Mouse (Mus musculus): ENCODE measurements around the gene Tspan5. TPM values are rescaled to one million over a fixed set of nuclear protein-coding genes. Genes with fewer than 3 reads are reported as not detected.
A peak's percentile ranks its signal among the peaks of the same experiment; 100 is the strongest.

Tspan5 gene
- total RNA-seq, 2 experiments from 2014 or later, result 191 to 200 TPM

DNA sequence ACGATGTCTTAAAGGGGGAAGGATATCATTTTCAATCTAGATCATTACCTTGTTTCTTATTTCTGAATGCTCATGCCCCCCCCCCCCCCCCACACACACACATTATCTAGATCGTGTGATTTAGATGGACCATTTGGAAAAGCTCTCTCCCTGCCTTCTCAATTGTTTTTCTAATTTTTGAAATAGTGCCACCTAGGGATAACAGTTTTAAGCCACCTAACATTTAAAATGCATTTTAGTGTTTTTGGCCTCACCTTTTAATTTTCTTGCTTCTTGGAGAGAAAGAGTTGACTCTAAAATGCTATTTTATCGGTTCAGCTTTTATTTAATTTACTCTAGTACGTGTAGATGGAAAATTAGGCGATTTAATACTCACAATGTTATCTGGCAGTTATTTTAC is 94.9 kb downstream of the Tspan5 start:
- intact Hi-C loops (cut with DNase I), result no loop called here
- DNase-seq, result no peak

- DNase-seq, result no peak
- intact Hi-C loops (cut with DNase I), result no loop called here
Observed at GRCm38 (mm10) chr3:138837651-138838050, 95.7 kb downstream of the Tspan5 start.

DNA sequence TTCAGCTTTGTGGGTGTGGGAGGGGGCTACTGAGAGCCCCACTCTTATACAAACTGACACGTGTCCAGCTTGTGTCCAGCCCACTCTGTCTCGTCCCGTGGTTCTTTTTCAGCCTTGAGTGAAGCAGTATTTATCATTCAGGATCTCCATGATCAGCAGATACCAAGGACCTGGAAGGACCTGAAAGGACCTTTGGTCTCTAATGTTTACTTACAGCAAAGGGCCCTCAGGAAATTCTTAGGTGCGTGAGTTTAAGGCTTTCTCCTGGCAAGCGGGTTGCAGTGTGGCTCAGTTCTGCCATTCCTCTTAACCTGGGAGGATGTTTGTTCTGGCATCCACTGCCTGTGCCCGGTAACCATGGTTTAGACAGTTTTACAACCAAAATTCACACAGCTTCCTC is 97.7 kb downstream of the Tspan5 start:
- DNase-seq, result no peak
- intact Hi-C loops (cut with DNase I), result no loop called here

DNA sequence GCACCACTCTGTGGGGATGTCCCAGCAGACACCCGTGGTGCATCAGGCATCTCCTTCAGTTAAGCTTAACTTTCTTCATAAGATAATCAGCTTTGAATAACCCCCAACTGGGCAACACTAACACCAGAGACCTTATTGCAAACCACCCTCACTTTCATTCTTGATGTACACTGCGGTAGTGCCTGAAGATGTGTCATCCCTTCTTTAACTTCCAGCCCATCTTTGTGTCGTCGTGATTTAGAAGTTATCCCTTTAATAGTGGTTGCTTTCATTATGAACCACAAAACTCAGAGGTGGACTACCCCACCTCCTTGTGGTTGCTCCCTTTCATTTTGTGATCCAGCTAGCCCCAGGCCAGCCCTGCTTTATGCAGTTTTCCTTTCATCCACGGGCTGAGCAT is 99.3 kb downstream of the Tspan5 start:
- no peak for DNase-seq
- intact Hi-C loops (cut with DNase I), result no loop called here

GRCm38 (mm10) chr3:138843180-138843579 is 101.2 kb downstream of the Tspan5 start:
- intact Hi-C loops (cut with DNase I), result no loop called here

GRCm38 (mm10) chr3:138843641-138844040 is 101.6 kb downstream of the Tspan5 start:
- intact Hi-C loops (cut with DNase I), result no loop called here
- DNase-seq, result no peak

More at GRCm38 (mm10) chr3:138843180-138843579, 101.2 kb downstream of the Tspan5 start:
- no peak for DNase-seq

DNA sequence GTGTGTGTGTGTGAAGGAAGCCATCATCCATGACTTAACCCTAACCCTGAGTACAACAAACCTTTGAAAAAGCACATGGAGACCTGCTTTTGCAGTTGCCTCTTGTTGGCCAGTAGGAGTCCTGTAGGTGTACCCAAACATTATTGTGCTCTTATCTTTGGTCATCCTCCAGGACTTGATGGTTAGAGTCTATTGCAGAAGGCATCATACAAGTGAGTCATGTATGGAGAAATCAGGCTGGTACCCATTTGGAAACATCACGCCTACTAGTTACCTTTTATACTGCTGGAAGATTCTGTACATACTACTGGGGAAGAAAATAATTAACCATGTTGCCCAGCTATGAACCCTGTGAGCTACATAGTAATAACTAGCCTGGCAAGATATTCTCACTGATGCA is 103.8 kb downstream of the Tspan5 start:
- intact Hi-C loops (cut with DNase I), result no loop called here
- DNase-seq, result no peak

DNA sequence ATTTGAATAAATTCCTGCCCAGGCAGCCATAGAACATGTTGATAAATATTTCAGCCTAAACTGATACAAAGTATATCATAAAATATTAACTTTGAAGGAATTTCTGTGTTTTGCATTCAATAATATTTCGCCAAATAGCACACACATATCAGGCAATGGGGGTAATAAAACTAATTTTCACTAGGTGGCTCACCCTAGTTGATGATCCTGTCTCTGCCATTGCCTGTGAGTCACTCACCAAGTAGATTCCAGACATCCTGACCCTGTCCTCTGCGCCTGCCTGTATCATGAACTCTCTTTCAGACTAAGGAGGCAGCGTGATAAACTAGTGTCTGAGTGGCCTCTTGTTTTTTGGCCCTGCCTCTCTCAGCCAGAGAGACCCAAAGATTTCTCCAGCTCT is 105.8 kb downstream of the Tspan5 start:
- intact Hi-C loops (cut with DNase I), result no loop called here
- no peak for DNase-seq

- no peak for DNase-seq
- intact Hi-C loops (cut with DNase I), result no loop called here
Observed at GRCm38 (mm10) chr3:138849755-138850301, 107.8 kb downstream of the Tspan5 start.

- no peak for DNase-seq
- intact Hi-C loops (cut with DNase I), result no loop called here
Observed at GRCm38 (mm10) chr3:138851876-138852275, 109.9 kb downstream of the Tspan5 start.

DNA sequence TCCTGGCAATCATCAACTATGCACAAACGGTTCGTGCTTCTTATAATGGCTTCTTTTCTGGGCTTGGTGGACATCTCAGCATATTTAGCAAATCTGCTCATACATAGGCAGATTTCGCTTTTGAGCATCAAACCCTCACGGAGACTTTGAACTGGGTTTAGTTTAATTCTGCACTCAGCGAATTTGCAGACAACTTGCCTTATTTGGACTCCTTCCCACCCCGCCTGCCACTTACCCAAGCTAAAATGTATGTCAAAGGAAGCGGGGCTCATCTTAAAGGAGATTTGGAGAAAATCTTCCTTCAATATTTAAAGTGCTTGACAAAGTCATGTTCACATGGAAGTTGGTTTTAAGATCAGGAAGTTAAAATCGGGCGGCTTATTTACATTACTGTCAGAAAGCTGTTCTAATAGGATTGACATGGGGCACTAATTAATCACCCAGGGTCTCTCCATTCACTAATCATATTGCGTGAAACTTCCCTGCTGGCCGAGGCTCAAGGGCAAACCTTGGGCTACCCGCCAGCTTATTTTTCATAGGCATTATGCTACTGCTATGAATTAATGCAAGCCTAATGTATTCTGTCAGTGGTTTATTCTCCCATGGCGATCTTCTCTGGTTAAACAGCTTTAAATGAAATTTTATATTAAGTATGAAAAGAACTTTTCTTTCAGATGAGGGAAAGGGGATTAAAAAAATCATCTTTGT is 111.1 kb downstream of the Tspan5 start:
- intact Hi-C loops (cut with DNase I), result no loop called here
- DNase-seq, result peak; percentile 54

DNA sequence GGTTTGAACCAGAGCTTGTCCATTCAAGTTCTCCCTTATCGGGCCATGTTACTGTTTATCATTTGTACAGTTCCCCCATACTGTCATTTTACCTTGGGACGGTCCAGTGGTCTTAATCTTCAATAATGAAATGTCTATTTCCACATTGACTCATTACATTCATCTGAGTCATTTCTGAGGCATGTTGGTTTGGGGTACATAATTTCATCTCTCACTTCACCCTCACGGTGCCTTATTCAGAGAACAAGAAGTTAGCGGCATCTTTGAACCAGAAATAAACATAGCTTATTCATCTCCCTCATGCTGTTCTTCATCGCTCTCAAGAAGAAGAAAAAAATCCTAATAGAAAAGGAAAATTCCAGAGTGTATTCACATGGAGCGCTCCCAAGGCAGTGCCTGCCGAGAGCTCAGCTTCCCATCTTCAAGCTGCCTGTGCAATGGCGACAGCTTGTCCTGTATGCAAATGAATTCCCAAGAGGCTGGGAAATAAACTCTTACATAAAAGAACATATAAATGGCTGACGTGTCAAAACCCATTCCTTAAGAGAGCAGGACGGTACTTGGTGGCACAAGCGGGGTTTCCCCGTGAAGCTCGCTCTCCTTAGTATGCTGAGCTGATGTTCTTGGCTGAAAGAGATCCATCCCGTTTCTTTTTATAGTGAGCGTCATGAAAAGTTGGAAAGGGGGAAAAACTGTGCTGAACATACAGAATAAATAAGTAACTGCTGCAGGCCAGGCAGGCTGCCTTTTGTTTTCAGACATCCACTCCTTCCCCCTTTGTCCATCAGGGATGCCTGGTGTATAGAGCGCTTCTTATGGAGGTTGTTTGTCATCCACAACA is 112.2 kb downstream of the Tspan5 start:
- DNase-seq, result no peak
- intact Hi-C loops (cut with DNase I), result no loop called here

- DNase-seq, result no peak
- intact Hi-C loops (cut with DNase I), result no loop called here
Observed at GRCm38 (mm10) chr3:138855387-138855786, 113.4 kb downstream of the Tspan5 start.

DNA sequence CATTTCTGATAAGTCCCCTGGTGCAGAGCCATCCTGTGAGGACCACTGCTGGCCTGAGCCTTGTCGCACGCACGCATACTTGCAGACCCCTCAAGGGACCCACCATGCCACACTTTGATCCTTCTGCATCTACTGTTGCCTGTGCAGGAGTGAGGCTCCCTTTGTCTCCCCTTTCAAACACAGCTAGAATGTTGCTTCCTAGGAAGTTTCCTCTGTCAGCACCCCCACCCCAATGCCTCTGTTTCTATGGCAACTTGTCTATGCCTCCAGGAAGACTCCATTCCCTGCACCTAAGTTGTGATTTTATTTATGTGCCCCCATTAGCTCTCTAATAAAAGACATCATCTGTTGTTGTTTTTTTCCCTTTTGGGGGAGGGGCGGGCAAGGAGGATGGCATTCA is 115.0 kb downstream of the Tspan5 start:
- intact Hi-C loops (cut with DNase I), result no loop called here

GRCm38 (mm10) chr3:138857805-138858546 is 116.0 kb downstream of the Tspan5 start:
- intact Hi-C loops (cut with DNase I), result no loop called here
- DNase-seq, result peak; percentile 57

More for the DNA sequence above, 115.0 kb downstream of the Tspan5 start:
- DNase-seq, result no peak

- intact Hi-C loops (cut with DNase I), result no loop called here
Observed at GRCm38 (mm10) chr3:138858649-138859048, 116.7 kb downstream of the Tspan5 start.

GRCm38 (mm10) chr3:138859166-138859565 is 117.2 kb downstream of the Tspan5 start:
- intact Hi-C loops (cut with DNase I), result no loop called here
- peak; percentile 76 for DNase-seq

More at GRCm38 (mm10) chr3:138858649-138859048, 116.7 kb downstream of the Tspan5 start:
- DNase-seq, result no peak

- DNase-seq, result peak; percentile 63
- intact Hi-C loops (cut with DNase I), result loop anchor here (10.0 kb wide), 1 partner anchor 115 kb away; the partner anchor contains the start of gene Tspan5
Observed at GRCm38 (mm10) chr3:138859666-138860065, 117.7 kb downstream of the Tspan5 start.

DNA sequence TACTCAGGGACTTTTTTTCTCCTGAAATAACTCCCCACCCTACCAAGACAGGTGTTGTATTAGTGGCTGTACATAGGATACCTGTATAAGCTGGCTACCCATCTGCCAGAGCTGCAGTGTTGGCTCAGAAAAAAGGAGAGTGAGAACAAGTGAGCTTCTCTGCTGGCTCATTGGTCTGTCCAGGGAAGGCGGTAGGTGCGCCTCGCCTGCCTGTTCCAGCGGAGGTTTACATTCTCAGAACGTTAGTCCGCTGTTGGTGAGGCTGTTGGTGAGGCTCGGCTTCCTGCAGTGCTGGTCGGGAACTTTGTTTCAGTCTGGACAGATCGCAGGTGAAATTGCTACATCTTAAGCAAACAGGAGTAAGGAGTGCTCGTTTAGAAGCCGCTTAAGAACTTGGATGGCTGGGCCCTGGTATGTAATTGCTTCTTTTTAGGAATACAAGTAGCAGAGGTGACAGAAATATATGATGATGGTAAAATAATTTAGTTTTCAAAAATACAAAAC is 118.3 kb downstream of the Tspan5 start:
- intact Hi-C loops (cut with DNase I), result loop anchor here (10.0 kb wide), 1 partner anchor 116 kb away; the partner anchor contains the start of gene Tspan5
- no peak for DNase-seq

DNA sequence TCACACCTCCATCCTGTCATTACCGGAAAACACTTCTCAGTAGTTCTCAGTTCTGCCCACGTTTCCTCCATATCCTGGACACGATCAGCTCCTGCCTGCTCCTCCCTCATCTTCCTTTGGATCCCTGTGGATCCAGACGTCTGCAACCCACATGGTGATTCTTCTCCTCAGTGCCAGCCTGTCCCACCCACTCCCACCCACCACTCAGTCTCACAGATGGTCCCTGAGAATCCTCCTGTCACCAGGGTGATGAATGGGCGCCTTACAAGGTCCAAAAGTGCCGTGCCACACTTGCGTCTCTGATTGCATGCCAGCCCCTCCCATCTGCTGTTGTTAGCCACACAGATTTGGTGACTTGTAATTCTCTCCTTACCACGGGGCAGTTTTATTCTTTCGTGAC is 119.0 kb downstream of the Tspan5 start:
- DNase-seq, result peak; percentile 82
- intact Hi-C loops (cut with DNase I), result loop anchor here (10.0 kb wide), 1 partner anchor 116 kb away; the partner anchor contains the start of gene Tspan5
